Mouse (Mus musculus) liver, embryonic 16.5 days (tissue): Measurements from ENCODE around the gene Rundc3a. TPM values are rescaled to one million over a fixed set of nuclear protein-coding genes. Genes with fewer than 3 reads are reported as not detected.
"Not testable (repeated sequence)": the region's sequence is repeated elsewhere in the genome, so short reads cannot be mapped to it uniquely, and the experiment has no call there.

ENCODE experiments used
- ATAC-seq: fragments of 200-750 bp; cut with Nextera tagmentation; 2 replicates; pipeline ENCODE4 v1.8.0; 2017; ENCODE audit warnings: low read depth, mild to moderate bottlenecking, moderate number of reproducible peaks, moderate library complexity
- H3K27ac ChIP-seq: fragments of 300-500 bp; sonication (generic); 2 replicates; pipeline ENCODE4 v1.5.1; 2014; ENCODE audit warnings: mild to moderate bottlenecking, low read length
- H3K27me3 ChIP-seq: fragments of 300-500 bp; sonication (generic); 2 replicates; pipeline ENCODE4 v1.6.1; 2014; ENCODE audit warnings: low read depth, low read length, mixed read lengths; ENCODE audit not compliant: control insufficient read depth, insufficient read depth
- H3K36me3 ChIP-seq: fragments of 300-500 bp; sonication (generic); 2 replicates; pipeline ENCODE4 v1.6.1; 2014; ENCODE audit warnings: mild to moderate bottlenecking; ENCODE audit not compliant: control insufficient read depth, insufficient read depth
- H3K4me1 ChIP-seq: fragments of 300-500 bp; sonication (generic); 2 replicates; pipeline ENCODE4 v1.6.1; 2014; ENCODE audit warnings: low read depth, low read length, mixed read lengths; ENCODE audit not compliant: control insufficient read depth
- H3K4me2 ChIP-seq: fragments of 300-500 bp; sonication (generic); 2 replicates; pipeline ENCODE4 v1.6.1; 2014; ENCODE audit warnings: low read depth, low read length, mixed read lengths
- H3K4me3 ChIP-seq: fragments of 300-500 bp; sonication (generic); 2 replicates; pipeline ENCODE4 v1.5.1; 2014; ENCODE audit warnings: low read depth, mild to moderate bottlenecking, low read length
- H3K9ac ChIP-seq: fragments of 300-500 bp; sonication (generic); 2 replicates; pipeline ENCODE4 v1.6.1; 2014; ENCODE audit warnings: low read depth, low read length
- H3K9me3 ChIP-seq: fragments of 300-500 bp; sonication (generic); replicated peaks from 2 replicates; pipeline ENCODE4 v1.6.1; 2016; ENCODE audit warnings: low read length; ENCODE audit not compliant: control insufficient read depth
- WGBS: fragments of 180-500 bp; shearing (Covaris S2); extraction: QIAGEN DNeasy Blood & Tissue Kit; methylation state at CpG from one replicate; pipeline ENCODE4 v1.1.7; 2014; ENCODE audit not compliant: insufficient replicate concordance; 5-methylcytosine and 5-hydroxymethylcytosine counted together
- polyA plus RNA-seq: library from polyadenylated mRNA; unstranded; fragments of >200 nt; fragmentation: Nextera tagmentation; extraction: Ambion mirVana; gene quantifications from 2 replicates; pipeline ENCODE4 v1.2.1, GENCODE M21; 2015

Gene Rundc3a
- polyA plus RNA-seq, 1 experiment from 2014 or later: 2.2 TPM

DNA sequence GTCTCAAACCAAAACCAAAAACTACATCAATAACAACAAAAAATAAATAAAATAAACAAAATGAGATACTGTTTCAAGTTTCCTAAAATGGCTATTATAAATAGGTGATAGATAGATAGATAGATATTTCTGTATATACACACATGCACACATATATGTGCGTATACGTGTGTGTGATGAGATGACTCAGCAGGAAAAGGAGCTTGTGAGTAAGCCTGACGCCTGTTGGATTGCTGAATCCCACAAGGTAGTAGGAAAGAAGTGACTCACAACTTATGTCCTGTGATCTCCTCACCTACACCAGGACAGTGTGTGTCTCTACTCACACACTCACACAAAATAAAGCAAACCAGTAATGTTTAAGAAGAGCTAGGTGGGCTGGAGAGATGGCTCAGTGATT, 10.4 kb upstream of the Rundc3a start:
- no peak overlapping the region for H3K9ac ChIP-seq
- no peaks in the 10 kb centered on the region for H3K36me3 ChIP-seq
- 55% methylated on average over 3 of the region's 3 CpGs for WGBS
- no peak for ATAC-seq
- no peaks in the 10 kb centered on the region; the same call in 1 of the 2 replicates for H3K9me3 ChIP-seq
- no peak overlapping the region; the same call in 1 of the 2 replicates for H3K27ac ChIP-seq
- peaks cover 37% of the 10 kb centered on the region for H3K4me1 ChIP-seq
- H3K4me2 ChIP-seq: no peak overlapping the region; the same call in 1 of the 2 replicates
- no peak overlapping the region for H3K4me3 ChIP-seq
- H3K27me3 ChIP-seq: peaks cover 18% of the 10 kb centered on the region

DNA sequence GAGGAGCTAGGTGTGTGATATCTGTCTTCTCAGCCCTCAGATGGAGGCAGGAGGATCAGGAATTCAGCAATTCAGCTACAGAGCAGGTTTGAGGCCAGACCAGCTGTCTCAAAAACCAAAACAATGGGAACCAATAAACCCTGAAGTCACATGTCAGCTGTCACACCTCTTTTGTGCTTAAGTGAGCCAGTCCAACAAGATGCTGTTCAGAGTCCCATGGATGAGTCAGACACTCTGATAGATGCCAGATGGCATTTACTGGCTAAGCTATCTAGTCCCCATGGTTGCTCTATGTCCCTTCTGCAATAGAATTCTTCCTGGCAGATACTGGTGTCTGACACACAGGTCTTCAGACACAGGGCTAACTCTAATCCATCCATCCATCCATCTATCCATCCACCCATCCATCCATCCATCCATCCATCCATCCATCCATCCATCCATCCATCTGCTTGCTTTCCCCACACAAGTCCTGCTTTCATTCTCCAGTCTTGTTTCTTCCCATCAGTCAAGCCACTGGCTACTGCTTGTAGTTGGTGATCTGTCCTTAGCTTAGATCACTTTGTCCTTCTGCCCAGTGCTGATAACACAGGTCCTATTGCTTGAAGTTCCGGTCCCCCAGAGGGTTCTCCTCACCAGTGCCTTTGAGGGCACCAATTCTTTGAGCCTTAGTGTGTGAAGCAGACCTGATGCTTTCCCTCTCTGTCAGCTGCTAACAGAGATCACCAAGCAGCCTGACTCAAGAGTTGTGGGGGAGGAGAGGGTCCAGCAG, 9.7 kb upstream of the Rundc3a start:
- peak; percentile 50 for ATAC-seq
- peak overlapping the region; percentile 25; the same call in 1 of the 2 replicates for H3K9ac ChIP-seq
- H3K9me3 ChIP-seq: no peaks in the 10 kb centered on the region; the same call in 1 of the 2 replicates
- 43% methylated on average over 1 of the region's 1 CpGs for WGBS
- H3K4me2 ChIP-seq: no peak overlapping the region; the same call in 1 of the 2 replicates
- peaks cover 18% of the 10 kb centered on the region for H3K27me3 ChIP-seq
- H3K4me3 ChIP-seq: no peak overlapping the region
- H3K36me3 ChIP-seq: no peaks in the 10 kb centered on the region
- peak overlapping the region; percentile 6; the same call in 1 of the 2 replicates for H3K27ac ChIP-seq
- peaks cover 34% of the 10 kb centered on the region for H3K4me1 ChIP-seq

DNA sequence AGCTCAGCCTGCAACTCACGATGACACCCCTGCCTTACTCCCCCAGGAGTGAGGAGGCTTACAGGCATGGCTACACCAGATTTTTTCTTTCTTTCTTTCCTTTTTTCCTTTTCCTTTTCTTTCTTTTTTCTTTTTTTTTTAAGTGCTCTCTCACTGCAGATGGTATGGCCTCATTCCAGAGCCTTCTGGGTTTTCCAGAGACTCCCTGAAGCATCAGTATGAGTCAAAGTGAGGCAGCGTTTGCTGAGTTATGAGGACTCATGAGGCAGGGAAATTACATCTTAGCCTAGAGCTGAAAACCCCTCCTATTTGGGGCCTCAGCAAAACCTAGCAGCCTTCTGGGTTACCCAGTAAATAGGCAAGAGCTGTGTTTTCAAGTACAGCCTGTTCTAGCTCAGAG, 8.8 kb upstream of the Rundc3a start:
- Histone ChIP-seq H3K27me3 (peaks cover 18% of the 10 kb centered on the region), H3K9me3 (no peaks in the 10 kb centered on the region), H3K4me2 (no peak overlapping the region), H3K27ac (no peak overlapping the region), H3K36me3 (no peaks in the 10 kb centered on the region), H3K4me1 (peaks cover 34% of the 10 kb centered on the region), H3K4me3 (no peak overlapping the region), H3K9ac (no peak overlapping the region)
- 51% methylated on average over 2 of the region's 2 CpGs for WGBS
- no peak for ATAC-seq

DNA sequence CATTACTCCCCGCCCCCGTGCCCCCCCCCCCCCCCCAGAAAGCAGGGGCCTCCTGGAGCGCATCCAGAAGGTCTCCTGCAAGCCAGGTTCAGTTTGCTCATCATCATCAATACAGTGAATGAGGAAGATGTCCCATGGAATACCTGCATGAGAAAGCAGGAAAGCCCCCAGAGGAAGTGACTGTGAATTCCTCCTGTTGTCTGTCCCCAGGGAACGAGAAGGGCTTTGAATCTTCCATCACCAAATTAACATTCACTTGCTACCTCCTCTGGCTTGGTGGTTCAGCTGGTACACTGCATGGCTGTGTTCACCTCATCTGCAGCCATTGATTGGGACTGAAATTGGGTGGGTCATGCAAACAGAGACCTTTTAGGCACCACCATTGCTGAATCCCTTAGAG, 8.1 kb upstream of the Rundc3a start:
- Histone ChIP-seq H3K9me3 (no peaks in the 10 kb centered on the region), H3K4me2 (no peak overlapping the region), H3K9ac (no peak overlapping the region), H3K4me1 (peaks cover 34% of the 10 kb centered on the region), H3K4me3 (no peak overlapping the region), H3K36me3 (no peaks in the 10 kb centered on the region), H3K27me3 (peaks cover 18% of the 10 kb centered on the region), H3K27ac (no peak overlapping the region)
- no peak for ATAC-seq
- 37% methylated on average over 4 of the region's 4 CpGs for WGBS

DNA sequence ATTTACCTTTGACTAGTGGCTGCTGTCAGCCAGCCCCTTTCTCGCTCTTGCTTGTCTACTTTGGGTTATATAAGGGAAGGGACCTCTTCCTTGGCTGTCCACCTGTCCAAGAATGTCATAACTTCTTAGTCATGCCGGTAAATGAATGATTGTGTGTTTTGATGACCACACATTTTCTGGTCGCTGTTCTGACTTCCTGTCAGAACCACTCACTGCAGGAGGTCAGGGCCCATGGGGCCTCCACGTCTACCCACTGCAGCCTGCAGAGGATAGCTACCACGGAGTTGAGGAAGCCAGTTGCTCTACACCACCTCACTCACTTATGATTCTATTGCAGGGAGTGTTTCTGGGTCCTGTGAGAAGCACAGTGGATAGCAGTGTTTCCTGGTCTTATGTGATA, 7.1 kb upstream of the Rundc3a start:
- Histone ChIP-seq H3K4me2 (no peak overlapping the region), H3K9ac (no peak overlapping the region), H3K27me3 (peaks cover 23% of the 10 kb centered on the region), H3K9me3 (no peaks in the 10 kb centered on the region), H3K4me1 (peaks cover 24% of the 10 kb centered on the region), H3K4me3 (no peak overlapping the region), H3K36me3 (no peaks in the 10 kb centered on the region), H3K27ac (no peak overlapping the region)
- 21% methylated on average over 5 of the region's 5 CpGs for WGBS
- ATAC-seq: no peak

DNA sequence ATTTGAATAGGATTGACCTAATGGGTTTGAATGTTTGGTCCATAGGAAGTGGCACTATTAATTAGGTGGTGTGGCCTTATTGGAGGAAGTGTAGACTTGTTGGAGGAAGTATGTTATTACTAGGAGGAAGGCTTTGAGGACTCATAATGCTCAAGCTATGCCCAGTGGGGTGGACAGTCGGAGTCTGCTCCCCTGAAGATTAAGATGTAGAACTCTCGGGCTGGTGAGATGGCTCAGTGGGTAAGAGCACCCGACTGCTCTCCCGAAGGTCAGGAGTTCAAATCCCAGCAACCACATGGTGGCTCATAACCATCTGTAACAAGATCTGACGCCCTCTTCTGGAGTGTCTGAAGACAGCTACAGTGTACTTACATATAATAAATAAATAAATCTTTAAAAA, 3.8 kb upstream of the Rundc3a start:
- H3K9me3 ChIP-seq, H3K4me3 ChIP-seq, H3K9ac ChIP-seq, H3K36me3 ChIP-seq, ATAC-seq, H3K4me2 ChIP-seq, H3K27ac ChIP-seq: not testable (repeated sequence)
- WGBS: 68% methylated on average over 4 of the region's 5 CpGs
- peaks cover 12% of the 10 kb centered on the region for H3K4me1 ChIP-seq
- H3K27me3 ChIP-seq: peaks cover 48% of the 10 kb centered on the region

DNA sequence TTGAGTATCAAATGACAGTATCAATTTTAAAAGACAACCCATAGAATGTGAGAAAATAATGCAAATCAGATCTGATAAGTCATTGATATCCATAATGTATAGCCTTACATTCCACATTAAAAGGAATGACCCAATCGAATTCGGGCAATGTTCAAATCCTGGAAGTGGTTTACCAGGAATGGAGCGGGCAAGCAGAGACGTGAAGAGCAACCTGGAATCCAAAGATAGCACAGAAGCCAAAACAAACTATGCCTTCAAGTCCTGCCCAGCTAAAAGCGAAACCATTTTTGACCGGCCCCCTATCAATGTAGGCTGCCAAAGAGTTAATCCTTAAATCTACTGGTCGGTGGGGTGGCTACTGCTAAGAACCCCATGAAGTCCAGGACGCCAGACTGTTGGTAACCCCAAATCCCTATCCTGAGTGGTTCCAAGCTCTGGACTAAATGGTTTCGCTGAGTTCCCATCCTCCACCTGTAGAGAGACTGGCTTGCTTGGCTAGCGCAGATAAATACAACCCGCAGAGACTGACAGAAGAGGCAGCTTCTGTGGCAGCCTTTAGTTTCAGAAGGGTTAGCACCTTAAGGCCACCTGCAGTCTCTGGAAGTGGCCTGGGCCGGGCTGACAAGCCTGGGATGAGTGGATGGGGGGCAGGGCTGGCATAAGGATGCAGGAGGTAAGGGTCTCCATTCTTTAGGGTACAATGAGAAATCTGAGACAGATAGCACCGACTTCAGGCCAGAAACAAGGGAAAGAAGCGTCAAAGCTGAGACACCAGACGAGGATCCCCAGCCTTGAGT, 564 bp upstream of the Rundc3a start:
- Histone ChIP-seq H3K9me3 (no peaks in the 10 kb centered on the region), H3K4me3 (peak overlapping the region; percentile 48), H3K27ac (no peak overlapping the region), H3K27me3 (peaks cover 62% of the 10 kb centered on the region), H3K36me3 (no peaks in the 10 kb centered on the region), H3K9ac (peak overlapping the region; percentile 4), H3K4me1 (peaks cover 16% of the 10 kb centered on the region), H3K4me2 (peak overlapping the region; percentile 67)
- 14% methylated on average over 15 of the region's 15 CpGs for WGBS
- 0 out of 2 replicates have a peak, but pooled peaks have one; percentile 24 for ATAC-seq

DNA sequence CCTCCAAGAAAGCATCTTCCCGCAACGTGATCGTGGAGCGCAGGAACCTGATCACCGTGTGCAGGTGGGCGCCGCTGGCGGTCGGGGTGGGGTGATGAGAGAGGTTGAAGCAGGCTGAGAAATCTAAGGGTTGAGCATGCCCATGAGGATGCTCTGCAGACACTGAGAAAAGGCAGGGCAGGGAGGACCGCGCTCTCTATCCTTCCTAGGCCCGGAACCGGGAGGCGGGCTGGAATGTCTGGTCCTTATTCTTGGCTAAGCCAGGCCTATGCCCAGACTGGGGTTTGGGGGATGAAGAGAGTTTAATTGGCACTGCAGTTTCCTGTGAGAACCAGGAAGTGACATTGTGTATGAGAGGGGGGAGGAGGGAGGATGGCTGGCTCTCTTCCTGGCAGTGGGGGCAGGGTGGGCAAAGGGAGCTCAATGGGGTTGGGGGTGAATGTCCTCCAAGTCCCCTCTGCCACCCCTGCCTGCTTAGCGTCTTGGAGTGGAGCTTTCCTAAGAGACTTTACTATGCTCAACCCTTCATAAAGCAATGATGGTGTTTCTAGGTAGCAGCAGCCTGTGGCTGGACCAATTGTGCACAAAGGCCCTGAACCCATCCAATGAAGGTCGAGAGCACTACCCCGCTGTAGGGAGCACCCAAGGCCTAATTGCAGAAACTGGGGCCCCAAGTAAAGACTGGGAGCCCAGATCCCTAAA, 667 bp downstream of the Rundc3a start:
- no peak for ATAC-seq
- Histone ChIP-seq H3K9ac (no peak overlapping the region; the same call in 1 of the 2 replicates), H3K27ac (no peak overlapping the region), H3K9me3 (no peaks in the 10 kb centered on the region), H3K4me3 (peak overlapping the region; percentile 48), H3K36me3 (no peaks in the 10 kb centered on the region), H3K27me3 (peaks cover 74% of the 10 kb centered on the region), H3K4me2 (peak overlapping the region; percentile 67), H3K4me1 (peaks cover 18% of the 10 kb centered on the region)
- WGBS: 10% methylated on average over 17 of the region's 17 CpGs
